Mouse (Mus musculus): Measurements from ENCODE around the gene Zfp978. TPM values are rescaled to one million over a fixed set of nuclear protein-coding genes. Genes with fewer than 3 reads are reported as not detected.
"Not testable (repeated sequence)": the region's sequence is repeated elsewhere in the genome, so short reads cannot be mapped to it uniquely, and the experiment has no call there.

Gene Zfp978
- total RNA-seq, 2 experiments from 2014 or later = not detected

- not testable (repeated sequence) for DNase-seq (ENCODE audit: extremely low spot score in 1 of 2, low spot score in 1 of 2)
Measured at GRCm38 (mm10) chr4:147349687-147350415, 11.3 kb upstream of the Zfp978 start.

DNA sequence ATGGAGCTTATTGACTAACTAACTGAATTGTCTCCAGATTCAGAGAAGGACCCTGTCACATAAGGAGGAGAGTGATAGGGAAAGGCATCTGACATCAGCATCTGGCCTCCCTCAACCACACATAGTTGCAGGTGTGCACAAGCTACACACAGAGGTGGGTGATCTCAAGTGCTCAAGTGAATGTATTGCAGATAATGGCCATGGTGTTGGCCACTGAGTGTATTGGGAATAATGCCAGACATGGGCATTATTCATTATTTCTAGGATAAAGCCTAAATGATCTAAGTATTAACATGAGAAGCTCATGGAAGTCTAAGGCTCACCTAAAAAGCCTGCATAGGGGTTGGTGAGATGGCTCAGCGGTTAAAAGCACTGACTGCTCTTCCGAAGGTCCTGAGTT lies 10.6 kb upstream of the Zfp978 start:
- DNase-seq (ENCODE audit: extremely low spot score in 1 of 2, low spot score in 1 of 2) = not testable (repeated sequence)

DNA sequence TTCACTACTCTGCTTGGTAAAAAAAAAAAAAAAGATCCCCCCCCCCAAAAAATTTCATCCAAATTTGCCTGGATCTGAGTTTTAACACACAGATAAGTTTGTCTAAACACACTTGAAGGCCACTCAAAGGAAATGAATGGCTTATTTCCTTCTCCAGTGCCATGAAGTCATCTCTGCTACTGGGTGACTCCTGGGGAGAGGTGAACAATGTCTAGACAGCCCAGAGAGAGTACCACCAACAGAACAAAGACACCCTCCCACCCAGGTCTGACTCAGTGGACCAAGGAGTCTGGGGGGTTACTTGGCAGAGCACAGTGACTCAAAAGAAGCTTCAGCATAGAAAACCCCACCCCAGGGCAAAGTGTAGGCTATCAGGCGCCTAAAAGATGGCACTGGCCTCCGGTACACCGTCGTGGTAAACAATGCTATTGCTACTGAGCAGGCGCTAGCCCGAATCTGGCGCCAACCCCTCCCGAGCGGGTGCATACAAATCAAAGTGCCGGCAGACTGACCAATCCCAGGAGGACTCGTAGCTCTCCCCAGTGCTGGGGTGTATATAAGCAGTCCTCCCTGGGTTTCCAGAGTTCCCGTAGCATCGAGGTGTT lies 9.6 kb upstream of the Zfp978 start:
- DNase-seq (ENCODE audit: extremely low spot score in 1 of 2, low spot score in 1 of 2) = not testable (repeated sequence)

DNA sequence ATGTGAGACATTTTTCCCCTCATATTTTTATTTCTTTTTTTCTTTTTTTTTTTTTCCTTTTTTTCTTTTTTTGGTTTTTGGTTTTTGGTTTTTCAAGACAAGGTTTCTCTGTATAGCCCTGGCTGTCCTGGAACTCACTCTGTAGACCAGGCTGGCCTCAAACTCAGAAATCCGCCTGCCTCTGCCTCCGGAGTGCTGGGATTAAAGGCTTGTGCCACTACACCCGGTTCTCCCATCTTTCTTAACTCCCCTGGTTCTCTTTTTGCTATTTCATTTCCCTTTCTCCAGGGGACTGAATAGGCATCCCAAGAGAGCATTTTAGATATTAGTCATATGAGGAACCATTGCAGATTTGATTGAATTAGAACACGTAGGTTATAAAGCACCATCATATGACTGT lies 7.5 kb upstream of the Zfp978 start:
- not testable (repeated sequence) for DNase-seq (ENCODE audit: extremely low spot score in 1 of 2, low spot score in 1 of 2)

- not testable (repeated sequence) for DNase-seq (ENCODE audit: extremely low spot score in 1 of 2, low spot score in 1 of 2)
Measured at GRCm38 (mm10) chr4:147356042-147356441, 5.1 kb upstream of the Zfp978 start.

GRCm38 (mm10) chr4:147357195-147357594 lies 3.9 kb upstream of the Zfp978 start:
- not testable (repeated sequence) for DNase-seq (ENCODE audit: extremely low spot score in 1 of 2, low spot score in 1 of 2)

DNA sequence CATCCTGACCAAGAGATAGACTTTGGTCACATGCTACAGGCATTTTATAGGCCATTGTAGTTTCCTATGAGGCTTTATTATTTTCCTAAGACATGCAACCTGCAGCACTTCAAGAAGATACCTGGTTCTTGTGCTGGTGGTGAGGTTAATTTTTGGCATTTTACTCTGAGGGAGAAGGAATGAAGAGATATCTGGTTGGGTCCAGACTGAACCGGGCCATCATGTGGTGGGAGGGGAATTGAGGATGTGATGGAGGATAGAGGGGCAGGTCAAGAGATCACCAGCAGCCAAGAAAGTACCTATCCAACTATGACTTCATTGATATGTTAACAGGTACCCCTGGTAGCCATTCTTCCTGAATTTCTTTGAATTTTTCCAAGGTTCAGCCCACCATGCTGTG lies 769 bp downstream of the Zfp978 start:
- DNase-seq (ENCODE audit: extremely low spot score in 1 of 2, low spot score in 1 of 2) = not testable (repeated sequence)

- DNase-seq (ENCODE audit: extremely low spot score in 1 of 2, low spot score in 1 of 2) = not testable (repeated sequence)
Measured at GRCm38 (mm10) chr4:147369564-147369963, 8.5 kb downstream of the Zfp978 start.

DNA sequence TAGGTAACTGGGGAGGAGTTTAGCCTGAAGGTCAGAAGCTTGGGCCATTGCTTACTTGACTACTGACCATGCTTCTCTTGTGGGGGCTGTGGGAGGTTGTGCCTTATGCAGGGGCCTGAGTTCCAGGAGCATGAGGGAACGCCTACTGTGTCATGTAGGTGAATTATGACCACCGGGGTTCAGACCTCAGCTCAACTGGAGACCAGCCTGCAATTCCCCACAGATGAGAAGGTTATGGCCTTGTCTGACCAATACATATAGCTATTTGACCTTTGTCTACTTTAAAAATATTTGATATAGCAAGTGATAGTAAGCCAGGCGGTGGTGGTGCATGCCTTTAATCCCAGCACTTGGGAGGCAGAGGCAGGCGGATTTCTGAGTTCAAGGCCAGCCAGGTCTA lies 22.1 kb downstream of the Zfp978 start:
- not testable (repeated sequence) for DNase-seq (ENCODE audit: extremely low spot score in 1 of 2, low spot score in 1 of 2)

- not testable (repeated sequence) for DNase-seq (ENCODE audit: extremely low spot score in 1 of 2, low spot score in 1 of 2)
Measured at GRCm38 (mm10) chr4:147397201-147397600, 36.1 kb downstream of the Zfp978 start.

DNA sequence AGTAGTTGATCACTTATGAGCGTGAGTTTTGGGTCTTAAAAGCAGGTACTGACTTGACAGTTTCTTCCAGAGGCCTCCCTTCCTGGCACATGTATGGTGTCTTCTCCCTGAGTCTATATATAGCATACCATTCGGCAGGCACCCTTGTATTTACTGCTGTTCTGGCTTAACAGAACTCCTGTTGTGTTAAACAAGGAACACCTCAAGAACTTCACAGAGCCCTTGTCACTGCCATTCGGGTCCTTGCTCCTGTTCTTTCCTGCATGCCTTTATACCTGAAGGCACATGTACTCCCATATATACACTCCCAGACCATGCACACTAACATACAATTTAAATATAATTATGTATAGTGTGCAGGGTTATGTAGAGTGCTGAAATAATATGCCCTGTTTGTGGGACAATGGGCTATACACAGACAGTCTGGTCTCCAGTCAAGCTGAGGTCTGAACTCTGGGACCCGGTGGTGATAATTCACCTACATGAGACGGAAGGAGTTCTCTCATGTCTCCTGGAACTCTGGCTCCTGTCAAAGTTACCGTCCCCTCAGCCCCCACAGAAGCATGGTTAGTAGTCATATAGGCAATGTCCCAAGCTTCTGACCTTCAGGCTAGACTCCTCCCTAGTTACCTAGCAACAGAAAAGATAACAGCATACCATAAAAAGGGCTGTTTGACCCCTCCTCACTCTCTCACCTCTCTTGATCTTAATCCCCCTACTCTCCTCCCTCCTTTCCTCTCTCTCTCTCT lies 37.0 kb downstream of the Zfp978 start:
- DNase-seq (ENCODE audit: extremely low spot score in 1 of 2, low spot score in 1 of 2) = not testable (repeated sequence)

GRCm38 (mm10) chr4:147398741-147399140 lies 37.6 kb downstream of the Zfp978 start:
- DNase-seq (ENCODE audit: extremely low spot score in 1 of 2, low spot score in 1 of 2) = not testable (repeated sequence)

DNA sequence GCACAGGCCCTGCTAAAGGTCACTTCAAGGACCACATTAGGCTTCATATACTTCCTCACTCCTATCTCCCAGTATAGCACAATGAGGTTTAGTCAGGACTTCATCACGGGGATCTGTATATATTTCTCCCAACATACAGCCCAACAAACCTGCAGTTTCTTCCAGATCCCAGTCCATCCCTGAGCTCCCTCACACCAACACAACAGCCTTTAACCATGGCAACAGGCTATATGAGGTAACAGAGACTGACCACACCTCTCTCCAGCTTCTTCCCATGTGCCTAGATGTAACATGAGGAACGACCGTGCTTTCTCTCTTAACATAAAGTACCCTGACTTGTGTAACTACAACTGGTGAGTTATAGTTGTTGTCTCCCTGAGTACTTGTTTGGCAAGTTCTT lies 38.4 kb downstream of the Zfp978 start:
- DNase-seq (ENCODE audit: extremely low spot score in 1 of 2, low spot score in 1 of 2) = not testable (repeated sequence)

DNA sequence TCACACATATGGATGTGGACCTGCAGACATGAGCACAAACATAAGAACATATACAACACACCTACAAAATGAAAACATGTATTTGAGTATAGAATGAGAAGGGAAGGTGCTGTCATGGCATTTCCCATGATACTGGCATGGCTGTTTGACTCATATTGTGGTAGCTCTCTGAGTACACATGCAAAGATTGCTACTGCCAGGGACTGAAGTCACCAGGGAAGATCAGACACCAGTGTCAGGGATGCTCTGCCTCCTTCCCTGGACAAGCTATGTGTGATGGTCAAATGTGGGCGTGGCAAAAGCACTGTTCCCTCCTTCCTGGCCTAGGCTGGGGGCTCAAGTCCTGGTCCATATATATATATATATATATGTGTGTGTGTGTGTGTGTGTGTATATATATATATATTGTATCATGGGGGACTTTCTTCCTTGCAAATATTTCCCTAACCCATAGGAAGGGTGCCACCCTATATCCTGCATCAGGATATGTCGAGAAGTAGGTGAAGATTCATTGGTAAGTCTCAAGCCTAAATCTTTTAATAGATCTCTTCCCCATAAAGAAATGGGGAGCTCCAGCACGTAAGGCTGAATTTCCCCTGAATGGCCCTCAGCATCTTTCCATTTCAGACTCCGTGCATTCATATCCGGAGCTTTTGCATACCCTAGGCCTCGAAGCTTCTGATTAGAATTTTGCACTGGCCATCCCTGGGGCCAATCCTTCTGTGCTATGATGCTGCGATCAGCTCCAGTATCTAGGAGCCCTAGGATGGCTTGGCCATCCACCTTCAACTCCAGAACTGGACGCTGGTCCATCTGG lies 39.1 kb downstream of the Zfp978 start:
- not testable (repeated sequence) for DNase-seq (ENCODE audit: extremely low spot score in 1 of 2, low spot score in 1 of 2)

DNA sequence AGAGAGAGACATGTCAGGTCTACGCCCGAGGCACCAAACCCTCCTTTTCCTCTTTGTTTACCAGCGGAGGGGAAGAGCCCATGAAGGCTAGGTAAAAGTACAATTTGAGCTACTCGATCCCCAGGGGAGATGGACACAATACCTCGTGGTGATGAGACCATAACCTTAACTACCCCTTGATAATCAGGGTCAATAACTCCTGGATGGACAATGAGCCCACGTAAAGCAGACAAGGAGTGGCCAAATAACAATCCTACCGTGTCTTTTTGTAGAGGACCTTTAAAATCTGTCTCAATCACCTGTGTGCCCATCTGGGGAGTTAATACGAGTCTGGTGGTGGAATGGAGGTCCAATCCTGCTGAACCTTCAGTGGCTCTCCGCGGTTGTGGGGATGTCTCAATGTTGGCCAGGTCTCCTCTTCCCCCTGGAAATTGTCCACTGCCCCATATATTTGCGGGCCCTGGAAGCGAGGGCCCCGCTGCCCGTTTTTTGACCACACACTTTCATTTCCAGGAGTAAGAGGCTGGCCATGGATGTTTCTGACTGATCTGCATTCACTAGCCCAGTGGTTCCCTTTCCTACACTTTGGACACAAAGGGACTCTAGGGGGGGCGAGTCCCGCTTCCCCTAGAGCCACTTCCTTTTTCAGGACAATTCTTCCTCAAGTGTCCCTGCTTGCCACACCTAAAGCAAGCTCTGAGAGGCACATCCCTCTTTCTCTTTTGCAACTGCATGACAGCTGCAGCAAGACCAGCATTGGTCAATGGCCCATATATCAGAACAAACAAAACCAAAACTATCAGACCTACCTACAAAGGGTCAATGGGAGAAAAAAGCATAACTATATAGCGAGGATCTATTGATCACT lies 40.0 kb downstream of the Zfp978 start:
- DNase-seq (ENCODE audit: extremely low spot score in 1 of 2, low spot score in 1 of 2) = not testable (repeated sequence)

DNA sequence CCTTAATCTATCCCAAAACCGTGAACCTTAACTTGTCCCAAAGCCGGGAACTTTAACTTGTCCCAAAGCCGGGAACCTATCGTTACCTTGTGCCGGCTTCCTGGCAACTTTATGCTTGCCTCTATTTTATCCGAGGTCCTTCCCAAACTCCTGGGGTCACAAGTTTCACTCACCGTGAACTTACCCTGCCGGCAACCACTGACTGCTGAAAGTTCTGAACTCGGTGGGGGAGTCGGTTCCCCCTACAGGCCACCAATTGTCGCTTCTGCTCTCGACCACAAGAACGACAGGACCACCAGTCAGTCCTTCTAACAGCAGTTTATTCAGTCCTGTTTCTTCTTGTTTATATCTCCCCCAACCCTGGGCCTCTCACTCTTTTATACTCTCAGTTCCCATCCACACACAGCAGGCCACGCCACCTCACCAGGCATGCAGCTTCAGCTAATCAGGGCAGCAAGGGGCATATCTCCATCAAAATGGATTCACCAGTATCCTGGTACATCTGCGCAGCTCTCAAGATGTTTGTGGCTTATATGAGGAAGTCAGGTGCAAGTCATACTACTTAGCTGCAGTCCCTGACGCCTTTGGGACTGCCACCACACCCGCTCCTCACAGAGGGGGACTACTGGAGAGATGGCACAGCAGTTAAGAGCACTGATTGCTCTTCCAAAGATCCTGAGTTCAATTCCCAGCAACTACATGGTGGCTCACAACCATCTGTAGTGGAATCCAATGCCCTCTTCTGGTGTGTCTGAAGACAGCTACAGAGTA lies 40.8 kb downstream of the Zfp978 start:
- DNase-seq (ENCODE audit: extremely low spot score in 1 of 2, low spot score in 1 of 2) = not testable (repeated sequence)

GRCm38 (mm10) chr4:147402507-147402890 lies 41.4 kb downstream of the Zfp978 start:
- DNase-seq (ENCODE audit: extremely low spot score in 1 of 2, low spot score in 1 of 2) = not testable (repeated sequence)

DNA sequence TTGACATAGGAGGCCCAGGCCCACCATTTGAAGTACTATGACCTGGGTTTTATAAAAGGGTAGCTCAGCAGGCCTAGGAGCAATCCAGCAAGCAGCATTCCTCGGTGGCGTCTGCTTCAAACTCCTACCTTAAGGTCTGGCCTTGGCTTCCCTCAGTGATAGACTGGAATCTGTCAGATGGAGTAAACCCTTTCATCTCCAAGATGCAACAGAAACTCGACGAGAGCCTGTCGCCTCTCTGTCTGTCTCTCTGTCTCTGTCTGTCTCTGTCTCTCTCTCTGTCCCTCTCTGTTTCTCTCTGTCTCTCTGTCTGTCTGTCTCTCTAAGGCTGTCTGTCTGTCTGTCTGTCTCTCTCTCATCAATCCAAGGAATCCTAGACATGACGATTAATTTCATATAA lies 42.4 kb downstream of the Zfp978 start:
- DNase-seq (ENCODE audit: extremely low spot score in 1 of 2, low spot score in 1 of 2) = not testable (repeated sequence)

Data from layer of hippocampus, postnatal 25 days (tissue).